Mouse (Mus musculus): ENCODE results near the gene Lsm11.

The Lsm11 gene

GRCm38 (mm10) chr11:45927456-45927855 is 17.3 kb downstream of the Lsm11 start:
- no peak for DNase-seq (ENCODE audit: low read depth, low spot score)

GRCm38 (mm10) chr11:45926640-45927082 is 18.1 kb downstream of the Lsm11 start:
- DNase-seq (ENCODE audit: low read depth, low spot score), result peak; percentile 91

GRCm38 (mm10) chr11:45925436-45925835 is 19.3 kb downstream of the Lsm11 start:
- DNase-seq (ENCODE audit: low read depth, low spot score), result no peak

GRCm38 (mm10) chr11:45921480-45921898 is 23.2 kb downstream of the Lsm11 start:
- no peak for DNase-seq (ENCODE audit: low read depth, low spot score)

GRCm38 (mm10) chr11:45921026-45921425 is 23.7 kb downstream of the Lsm11 start:
- DNase-seq (ENCODE audit: low read depth, low spot score), result no peak

- no peak for DNase-seq (ENCODE audit: low read depth, low spot score)
Measured at GRCm38 (mm10) chr11:45918836-45919235, 25.9 kb downstream of the Lsm11 start.

DNA sequence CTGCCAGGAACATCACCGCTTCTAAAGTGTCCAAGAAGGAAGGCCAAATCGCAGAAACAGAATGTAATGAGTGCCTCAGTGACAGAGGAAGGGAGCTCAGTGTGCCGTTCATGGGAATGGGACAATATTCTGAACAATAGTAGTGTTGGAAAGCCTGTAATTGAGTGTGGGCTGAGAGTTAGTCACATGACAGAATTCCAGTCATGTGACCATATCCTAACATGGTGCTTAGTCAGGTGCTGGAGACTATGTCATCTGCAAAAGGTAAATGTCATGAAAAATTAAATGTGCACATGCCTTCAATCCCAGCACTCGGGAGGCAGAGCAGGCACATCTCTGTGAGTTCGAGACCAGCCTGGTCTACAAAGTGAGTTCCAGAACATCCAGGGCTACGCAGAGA is 26.7 kb downstream of the Lsm11 start:
- DNase-seq (ENCODE audit: low read depth, low spot score), result no peak

GRCm38 (mm10) chr11:45916196-45916595 is 28.5 kb downstream of the Lsm11 start:
- no peak for DNase-seq (ENCODE audit: low read depth, low spot score)

- peak; percentile 56 for DNase-seq (ENCODE audit: low read depth, low spot score)
Measured at GRCm38 (mm10) chr11:45910701-45911100, 34.0 kb downstream of the Lsm11 start.

GRCm38 (mm10) chr11:45908894-45909293 is 35.8 kb downstream of the Lsm11 start:
- DNase-seq (ENCODE audit: low read depth, low spot score), result no peak

DNA sequence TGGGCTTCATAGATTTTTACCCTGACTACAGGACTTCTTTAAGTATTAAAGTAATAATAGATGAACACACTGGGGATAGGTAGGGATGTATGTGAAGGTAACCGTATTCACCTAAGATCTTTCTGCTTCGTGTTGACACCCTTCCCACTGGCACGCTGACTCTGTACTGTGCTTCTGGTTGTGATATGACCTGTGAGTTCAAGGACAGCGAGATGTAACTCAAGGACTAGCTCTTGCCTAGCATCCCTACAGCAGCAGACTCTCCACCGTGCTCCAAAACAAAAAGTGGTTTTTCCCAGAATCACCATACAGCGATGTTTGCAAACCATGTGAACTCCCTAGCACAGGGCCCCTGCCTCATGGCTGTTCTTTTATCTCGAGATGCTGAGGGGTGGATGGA is 36.7 kb downstream of the Lsm11 start:
- DNase-seq (ENCODE audit: low read depth, low spot score), result no peak

DNA sequence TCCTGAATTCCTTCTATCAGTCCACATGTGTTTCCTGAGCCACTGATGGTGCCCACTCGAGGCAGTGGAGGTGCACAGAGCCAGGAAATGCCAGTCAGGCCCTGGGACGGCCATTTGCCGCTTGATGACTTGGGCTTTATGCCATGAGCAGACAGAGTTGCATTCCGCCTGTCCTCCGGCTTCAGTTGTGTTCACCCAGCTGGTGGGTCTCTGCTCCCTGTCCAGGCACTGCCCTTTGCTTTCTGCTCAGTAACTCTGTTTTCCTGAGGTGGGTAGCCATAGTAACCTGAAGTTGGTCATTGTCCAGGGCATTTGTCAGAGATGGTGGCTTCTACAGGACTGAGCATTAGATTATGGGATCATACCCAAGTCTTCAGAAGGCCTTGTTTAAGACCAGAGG is 37.4 kb downstream of the Lsm11 start:
- DNase-seq (ENCODE audit: low read depth, low spot score), result no peak

DNA sequence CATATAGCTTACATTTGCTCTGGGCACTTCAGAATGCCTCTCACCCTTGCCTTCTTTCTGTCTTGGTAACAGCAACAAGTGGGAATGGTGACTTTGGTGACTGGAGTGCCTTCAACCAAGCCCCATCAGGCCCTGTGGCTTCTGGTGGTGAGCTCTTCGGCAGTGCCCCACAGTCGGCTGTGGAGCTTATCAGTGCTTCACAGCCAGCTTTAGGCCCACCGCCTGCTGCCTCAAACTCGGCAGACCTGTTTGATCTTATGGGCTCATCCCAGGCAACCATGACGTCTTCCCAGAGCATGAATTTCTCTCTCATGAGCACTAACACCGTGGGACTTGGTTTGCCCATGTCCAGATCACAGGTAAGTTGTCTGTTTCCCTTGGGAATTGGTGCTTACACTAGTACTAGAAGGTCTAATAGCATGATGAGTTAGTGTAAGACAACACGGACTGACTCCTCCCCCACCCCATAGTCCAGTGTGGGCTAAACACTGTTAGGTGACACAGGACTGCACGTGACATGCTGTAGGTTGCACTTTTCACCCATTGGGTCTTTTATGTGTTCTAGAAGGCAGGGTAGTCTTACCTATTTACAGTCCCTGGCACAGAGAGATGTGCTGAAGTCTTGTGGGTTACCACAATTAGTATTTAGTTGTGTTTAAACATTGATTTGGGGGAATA is 38.5 kb downstream of the Lsm11 start:
- DNase-seq (ENCODE audit: low read depth, low spot score), result no peak

- DNase-seq (ENCODE audit: low read depth, low spot score), result no peak
Measured at GRCm38 (mm10) chr11:45900233-45901015, 44.3 kb downstream of the Lsm11 start.

- DNase-seq (ENCODE audit: low read depth, low spot score), result peak; percentile 33
Measured at GRCm38 (mm10) chr11:45897392-45897791, 47.3 kb downstream of the Lsm11 start.

DNA sequence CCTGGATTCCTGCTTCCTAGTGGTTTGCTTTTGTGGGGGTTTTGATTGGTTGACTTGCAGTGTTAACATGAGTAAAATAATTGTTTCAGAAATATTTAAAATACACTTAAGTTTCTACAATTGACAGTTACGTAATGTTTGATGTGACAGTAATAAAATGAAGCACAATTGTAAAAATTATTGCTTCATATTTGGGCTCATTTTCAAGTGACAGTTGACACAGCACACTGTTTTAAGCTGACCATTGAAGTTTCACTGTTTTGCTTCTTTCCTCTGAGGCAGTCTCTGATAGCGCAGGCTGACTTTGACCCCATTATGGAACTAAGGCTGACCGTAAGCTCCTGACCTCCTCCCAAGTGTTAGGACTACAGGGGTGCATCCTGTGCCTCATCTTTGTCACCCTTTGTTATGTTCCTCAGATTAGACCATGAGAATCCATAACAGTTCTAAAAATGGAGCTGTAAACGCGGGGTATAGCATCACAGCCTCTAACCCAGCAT is 51.8 kb downstream of the Lsm11 start:
- DNase-seq (ENCODE audit: low read depth, low spot score), result no peak

- DNase-seq (ENCODE audit: low read depth, low spot score), result no peak
Measured at GRCm38 (mm10) chr11:45890423-45890822, 54.3 kb downstream of the Lsm11 start.

DNA sequence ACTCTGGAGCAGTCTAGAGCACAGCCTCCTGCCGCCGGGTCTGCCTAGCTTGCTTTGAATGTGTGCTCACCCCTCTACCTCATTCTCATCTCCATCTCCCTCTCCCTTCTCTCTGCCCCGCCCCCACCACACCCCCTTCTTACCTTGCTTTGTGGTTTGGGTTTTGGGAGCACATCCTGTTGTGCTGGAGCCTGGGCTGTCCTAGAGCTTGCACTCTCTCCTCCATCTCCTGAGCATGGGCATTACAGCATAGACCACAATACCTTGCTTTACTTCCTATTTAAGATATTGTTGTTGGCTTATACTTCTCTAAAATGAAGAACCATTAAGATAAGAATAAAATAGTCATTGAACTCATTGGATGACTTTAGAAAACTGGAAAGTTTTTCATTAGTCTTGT is 54.8 kb downstream of the Lsm11 start:
- no peak for DNase-seq (ENCODE audit: low read depth, low spot score)

GRCm38 (mm10) chr11:45888471-45889030 is 56.2 kb downstream of the Lsm11 start:
- DNase-seq (ENCODE audit: low read depth, low spot score), result no peak

GRCm38 (mm10) chr11:45886596-45886995 is 58.1 kb downstream of the Lsm11 start:
- DNase-seq (ENCODE audit: low read depth, low spot score), result peak; percentile 38

GRCm38 (mm10) chr11:45885606-45886230 is 59.0 kb downstream of the Lsm11 start:
- DNase-seq (ENCODE audit: low read depth, low spot score), result no peak

DNA sequence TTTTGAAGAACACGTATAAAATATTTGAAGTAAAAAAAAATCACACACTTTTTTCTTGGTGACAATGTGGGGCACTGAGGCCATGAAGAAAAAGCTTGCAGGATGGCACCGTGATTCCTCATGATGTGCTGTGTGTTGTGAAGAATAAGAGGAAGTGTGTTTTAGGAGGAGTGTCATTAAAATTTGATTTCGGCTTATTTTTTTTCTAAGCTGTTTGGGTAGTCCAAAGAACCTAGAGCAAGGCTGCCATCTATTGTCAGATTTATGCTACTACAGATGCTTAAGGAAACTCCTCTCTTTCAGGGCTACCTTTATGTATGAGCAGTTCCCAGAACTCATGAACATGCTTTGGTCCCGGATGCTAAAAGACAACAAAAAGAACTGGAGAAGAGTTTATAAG is 60.7 kb downstream of the Lsm11 start:
- peak; percentile 72 for DNase-seq (ENCODE audit: low read depth, low spot score)

Measured in brain, adult 2 months (tissue).